Mouse (Mus musculus) lung, postnatal 0 days (tissue): ENCODE data around the gene Zfp213. TPM values are rescaled to one million over a fixed set of nuclear protein-coding genes. Genes with fewer than 3 reads are reported as not detected.
A peak's percentile ranks its signal among the peaks of the same experiment; 100 is the strongest.

ENCODE experiments used
- ATAC-seq: fragments of 200-750 bp; cut with Nextera tagmentation; 2 replicates; pipeline ENCODE4 v1.8.0; 2017; ENCODE audit warnings: moderate library complexity
- DNase-seq: peaks from one replicate; pipeline ENCODE4 v3.0.0-alpha.2; 2016; ENCODE audit warnings: low spot score
- H3K27ac ChIP-seq: fragments of 300-500 bp; sonication (generic); 2 replicates; pipeline ENCODE4 v1.5.1; 2014; ENCODE audit warnings: antibody characterized with exemption, mild to moderate bottlenecking, low read length, mixed read lengths
- H3K27me3 ChIP-seq: fragments of 300-500 bp; sonication (generic); replicated peaks from 2 replicates; pipeline ENCODE4 v1.6.1; 2014; ENCODE audit warnings: low read length, mixed read lengths; ENCODE audit not compliant: insufficient read depth
- H3K36me3 ChIP-seq: fragments of 300-500 bp; sonication (generic); 2 replicates; pipeline ENCODE4 v1.6.1; 2014; ENCODE audit warnings: low read length, mixed read lengths; ENCODE audit not compliant: insufficient read depth
- H3K4me1 ChIP-seq: fragments of 300-500 bp; sonication (generic); 2 replicates; pipeline ENCODE4 v1.6.1; 2014; ENCODE audit warnings: antibody characterized with exemption, low read depth, low read length, mixed read lengths; ENCODE audit not compliant: insufficient read depth
- H3K4me2 ChIP-seq: fragments of 300-500 bp; sonication (generic); replicated peaks from 2 replicates; pipeline ENCODE4 v1.6.1; 2014; ENCODE audit warnings: low read depth, mild to moderate bottlenecking, low read length, moderate library complexity, mixed read lengths
- H3K4me3 ChIP-seq: fragments of 300-500 bp; sonication (generic); 2 replicates; pipeline ENCODE4 v1.5.1; 2014; ENCODE audit warnings: low read depth, low read length
- H3K9ac ChIP-seq: fragments of 300-500 bp; sonication (generic); replicated peaks from 2 replicates; pipeline ENCODE4 v1.6.1; 2014; ENCODE audit warnings: low read depth, mild to moderate bottlenecking
- H3K9me3 ChIP-seq: fragments of 300-500 bp; sonication (generic); 2 replicates; pipeline ENCODE4 v1.6.1; 2016; ENCODE audit warnings: low read length, mixed read lengths
- CTCF ChIP-seq: IDR thresholded peaks from 2 replicates; pipeline ENCODE4 v1.5.1; 2016; ENCODE audit warnings: antibody characterized with exemption, mild to moderate bottlenecking
- EP300 ChIP-seq: IDR thresholded peaks from 2 replicates; pipeline ENCODE4 v1.6.1; 2016; ENCODE audit warnings: antibody characterized with exemption, mild to moderate bottlenecking, control low read depth
- WGBS: fragments of 180-500 bp; shearing (Covaris S2); extraction: QIAGEN DNeasy Blood & Tissue Kit; methylation state at CpG from one replicate; pipeline ENCODE4 v1.1.7; 2014; 5-methylcytosine and 5-hydroxymethylcytosine counted together
- polyA plus RNA-seq: library from polyadenylated mRNA; unstranded; fragments of >200 nt; fragmentation: Nextera tagmentation; extraction: Ambion mirVana; gene quantifications from 2 replicates; pipeline ENCODE4 v1.2.1, GENCODE M21; 2015

Zfp213 gene
- polyA plus RNA-seq, 1 experiment from 2014 or later: 11.5 TPM

DNA sequence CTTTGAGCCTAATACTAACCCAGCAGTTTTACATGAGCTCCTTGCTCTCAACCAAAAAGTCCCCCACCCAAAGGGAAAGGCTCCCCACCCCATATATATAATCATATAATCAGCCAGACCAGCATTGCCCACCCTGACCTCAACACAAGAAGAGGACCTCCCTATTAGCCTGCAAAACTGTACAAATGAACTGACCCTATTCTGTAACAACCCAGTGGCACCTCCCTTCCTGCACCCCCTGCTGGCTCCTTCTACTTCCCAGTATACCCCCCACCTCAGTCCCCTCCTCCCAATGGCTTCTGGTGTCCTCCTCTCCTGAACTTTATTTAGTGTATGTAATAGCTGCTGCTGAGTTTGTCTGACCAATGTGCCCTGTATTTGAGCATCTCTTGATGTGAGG, 12.6 kb downstream of the Zfp213 start:
- Histone ChIP-seq H3K27me3 (no peaks in the 10 kb centered on the region), H3K36me3 (no peaks in the 10 kb centered on the region), H3K4me1 (no peaks in the 10 kb centered on the region; the same call in 1 of the 2 replicates), H3K9me3 (no peaks in the 10 kb centered on the region), H3K4me3 (no peak overlapping the region), H3K27ac (no peak overlapping the region), H3K4me2 (peak overlapping the region; percentile 68; the same call in 1 of the 2 replicates), H3K9ac (no peak overlapping the region)
- TF ChIP-seq CTCF (peak; percentile 15; the same call in 1 of the 2 replicates), EP300 (no peak)
- DNase-seq: no peak
- no peak for ATAC-seq

DNA sequence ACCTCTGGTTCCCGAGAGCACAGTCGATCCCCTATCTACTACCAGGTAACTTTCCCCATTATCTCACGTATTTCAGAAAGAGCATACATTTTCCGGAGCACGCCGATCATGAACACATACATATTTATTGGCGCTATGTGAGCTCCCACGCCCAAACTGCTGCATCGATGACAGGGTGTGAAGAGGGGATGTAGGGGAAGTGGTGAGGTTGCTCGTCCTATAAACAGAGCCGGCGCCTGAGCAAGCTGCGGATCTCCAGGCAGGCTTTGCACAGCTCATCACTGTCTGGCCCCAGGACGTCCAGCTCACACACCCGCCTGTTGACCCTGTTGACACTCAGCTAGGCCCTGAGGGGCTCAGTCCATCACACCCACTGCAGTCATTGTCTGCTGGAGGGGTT, 13.2 kb downstream of the Zfp213 start:
- Histone ChIP-seq H3K4me3 (peak overlapping the region; percentile 61), H3K36me3 (no peaks in the 10 kb centered on the region), H3K9me3 (no peaks in the 10 kb centered on the region), H3K27me3 (no peaks in the 10 kb centered on the region), H3K4me1 (no peaks in the 10 kb centered on the region; the same call in 1 of the 2 replicates), H3K4me2 (peak overlapping the region; percentile 68), H3K27ac (peak overlapping the region; percentile 80), H3K9ac (peak overlapping the region; percentile 51)
- peak; percentile 55 for DNase-seq
- ATAC-seq: no peak
- TF ChIP-seq EP300 (no peak), CTCF (no peak)
- WGBS: under 1% methylated on average over 15 of the region's 15 CpGs

DNA sequence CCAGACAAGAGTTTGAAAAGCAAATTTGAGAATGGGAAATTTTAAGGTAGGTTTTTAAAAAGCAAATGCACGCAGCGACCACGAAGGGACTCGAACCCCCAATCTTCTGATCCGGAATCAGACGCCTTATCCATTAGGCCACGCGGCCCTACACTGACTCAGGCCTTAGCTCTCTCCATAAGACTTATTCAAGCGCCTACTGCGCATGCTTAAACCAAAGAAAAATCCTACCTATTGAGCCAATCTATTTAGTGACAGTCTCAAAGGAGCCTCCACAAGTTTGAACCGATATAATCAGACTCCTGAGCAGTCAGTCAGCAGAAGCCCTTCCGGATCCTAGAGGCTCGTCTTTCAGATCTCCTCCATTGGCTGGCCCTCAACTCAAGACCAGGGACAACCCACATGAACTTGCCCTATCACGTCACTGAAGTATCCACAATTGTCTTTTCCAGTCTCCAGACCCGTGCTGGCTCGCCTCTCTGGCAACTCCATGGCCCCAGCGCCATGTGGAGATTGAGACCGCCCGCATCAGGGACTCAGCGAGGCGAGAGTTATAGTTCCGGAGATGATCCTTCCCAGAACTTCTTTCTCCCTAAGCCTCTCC, 13.7 kb downstream of the Zfp213 start:
- Histone ChIP-seq H3K9me3 (no peaks in the 10 kb centered on the region), H3K9ac (peak overlapping the region; percentile 51), H3K4me3 (peak overlapping the region; percentile 61), H3K4me1 (no peaks in the 10 kb centered on the region; the same call in 1 of the 2 replicates), H3K4me2 (peak overlapping the region; percentile 68), H3K27me3 (no peaks in the 10 kb centered on the region), H3K27ac (peak overlapping the region; percentile 80), H3K36me3 (no peaks in the 10 kb centered on the region)
- ATAC-seq (peak; percentile 78), DNase-seq (peak; percentile 92)
- 0% methylated on average over 22 of the region's 22 CpGs for WGBS
- TF ChIP-seq CTCF: no peak
- no peak for TF ChIP-seq EP300

DNA sequence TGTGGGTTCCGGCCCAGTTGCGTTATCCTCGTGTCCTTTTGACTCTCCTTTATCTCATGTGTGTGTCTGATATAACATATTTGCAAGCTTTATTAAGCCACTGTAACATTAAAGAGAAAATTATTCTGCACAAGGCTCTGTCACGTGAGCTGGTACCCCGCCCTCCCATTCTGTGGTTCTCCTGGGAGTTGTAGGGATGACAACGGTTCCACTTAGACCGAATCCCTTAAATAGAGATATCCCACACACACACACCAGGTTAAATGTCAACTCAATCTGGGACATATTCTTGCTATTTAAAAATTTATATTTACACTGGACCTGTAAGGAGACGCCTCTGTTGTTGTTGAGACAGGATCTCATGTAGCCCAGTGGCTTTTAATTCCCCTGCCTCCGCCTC, 14.6 kb downstream of the Zfp213 start:
- peak overlapping the region; percentile 68 for H3K4me2 ChIP-seq
- no peak overlapping the region for H3K9ac ChIP-seq
- H3K27ac ChIP-seq: no peak overlapping the region
- no peaks in the 10 kb centered on the region for H3K27me3 ChIP-seq
- no peaks in the 10 kb centered on the region; the same call in 1 of the 2 replicates for H3K4me1 ChIP-seq
- ATAC-seq: no peak
- no peaks in the 10 kb centered on the region for H3K9me3 ChIP-seq
- WGBS: 8% methylated on average over 9 of the region's 9 CpGs
- H3K4me3 ChIP-seq: peak overlapping the region; percentile 61
- TF ChIP-seq EP300 (no peak), CTCF (no peak)
- DNase-seq: no peak
- H3K36me3 ChIP-seq: no peaks in the 10 kb centered on the region

DNA sequence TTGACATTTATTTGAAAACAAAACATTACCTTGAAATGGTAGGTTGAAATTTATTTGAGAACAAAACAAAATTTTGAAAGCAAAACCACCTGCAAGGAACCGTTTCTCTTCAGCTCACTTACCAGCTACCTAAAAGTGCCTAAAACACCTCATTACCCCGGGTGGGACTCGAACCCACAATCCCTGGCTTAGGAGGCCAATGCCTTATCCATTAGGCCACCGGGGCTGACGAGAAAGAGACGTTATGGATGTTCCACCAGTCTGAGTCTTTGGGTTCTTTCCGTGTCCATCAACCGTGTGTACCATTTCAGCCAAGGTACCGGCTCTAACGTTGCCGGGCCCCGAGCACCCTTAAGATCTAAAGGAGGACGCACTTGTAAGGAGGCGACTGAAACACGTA, 15.4 kb downstream of the Zfp213 start:
- TF ChIP-seq EP300 (no peak), CTCF (no peak)
- WGBS: 1% methylated on average over 15 of the region's 15 CpGs
- no peak overlapping the region for H3K9ac ChIP-seq
- no peaks in the 10 kb centered on the region for H3K36me3 ChIP-seq
- H3K4me3 ChIP-seq: peak overlapping the region; percentile 61
- no peaks in the 10 kb centered on the region; the same call in 1 of the 2 replicates for H3K4me1 ChIP-seq
- ATAC-seq (no peak), DNase-seq (peak; percentile 70)
- H3K27me3 ChIP-seq: no peaks in the 10 kb centered on the region
- peak overlapping the region; percentile 68 for H3K4me2 ChIP-seq
- H3K9me3 ChIP-seq: no peaks in the 10 kb centered on the region
- H3K27ac ChIP-seq: no peak overlapping the region; the same call in 1 of the 2 replicates

DNA sequence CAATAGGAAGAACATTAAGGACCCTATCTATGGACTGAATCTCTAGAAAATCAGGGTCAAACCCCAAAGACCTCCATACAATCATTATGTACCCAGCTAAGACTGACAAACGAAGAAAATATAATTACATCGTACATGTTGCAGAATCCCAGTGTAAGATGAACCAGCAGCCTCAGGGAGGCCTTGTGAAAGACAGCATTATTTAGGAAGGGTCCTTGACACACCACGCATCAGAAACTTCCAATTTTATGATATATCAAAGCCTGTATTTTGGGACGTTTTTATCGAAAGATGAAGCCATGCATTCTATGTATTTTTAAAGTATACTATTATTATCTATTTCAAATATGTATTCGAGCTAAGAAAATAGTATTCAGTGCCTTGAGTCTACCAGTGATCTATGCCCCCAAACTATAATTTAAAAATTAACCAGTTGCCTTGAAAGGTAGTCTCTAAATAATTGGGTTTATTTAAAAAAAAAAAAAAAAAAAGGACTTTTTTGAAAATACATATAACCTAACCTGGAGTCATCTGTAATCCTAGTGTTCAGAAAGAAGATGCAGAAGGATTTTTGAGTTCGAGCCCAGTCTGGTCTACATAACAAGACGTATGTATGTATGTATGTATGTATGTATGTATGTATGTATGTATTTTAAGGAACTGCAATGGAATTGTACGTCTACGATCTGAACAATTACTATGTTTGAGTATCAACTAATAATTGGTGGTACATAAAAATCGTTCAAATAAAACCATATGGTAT, 16.2 kb downstream of the Zfp213 start:
- Histone ChIP-seq H3K27ac (no peak overlapping the region), H3K4me3 (0 out of 2 replicates have a peak overlapping the region, but pooled peaks have one; percentile 83), H3K4me2 (no peak overlapping the region; the same call in 1 of the 2 replicates), H3K4me1 (peaks cover under 1% of the 10 kb centered on the region; the same call in 1 of the 2 replicates), H3K36me3 (no peaks in the 10 kb centered on the region), H3K9ac (no peak overlapping the region), H3K27me3 (no peaks in the 10 kb centered on the region), H3K9me3 (no peaks in the 10 kb centered on the region)
- TF ChIP-seq EP300 (no peak), CTCF (no peak)
- ATAC-seq: no peak
- no peak for DNase-seq
- 53% methylated on average over 11 of the region's 11 CpGs for WGBS
